Mouse (Mus musculus): ENCODE measurements at regions not wholly inside any gene's neighbourhood (a gene's known extent, or its start where the extent isn't known, plus 50 kb on each side); places are given as distances from the start of the nearest gene placed in this dataset.

GRCm38 (mm10) chr4:124485941-124486581, 124.5 kb downstream of the 3100002H09Rik start:
- Histone ChIP-seq H3K9me3 (ENCODE audit: control insufficient read depth) (no peaks in the 10 kb centered on the region), H3K36me3 (ENCODE audit: control insufficient read depth, insufficient read depth) (no peaks in the 10 kb centered on the region), H3K27ac (ENCODE audit: low read depth, low read length) (no peak overlapping the region), H3K4me3 (ENCODE audit: low read depth, low read length) (no peak overlapping the region), H3K4me1 (replicated peaks; ENCODE audit: control insufficient read depth, insufficient read depth, low read length) (no peaks in the 10 kb centered on the region), H3K27me3 (replicated peaks; ENCODE audit: control insufficient read depth, insufficient read depth, low read length) (peaks cover 14% of the 10 kb centered on the region; the same call in 1 of the 2 replicates), H3K4me2 (replicated peaks; ENCODE audit: low read depth) (no peak overlapping the region), H3K9ac (ENCODE audit: low read depth, low read length) (no peak overlapping the region)
- ATAC-seq, result no peak
- 24% methylated on average over 12 of the region's 12 CpGs for WGBS
- no peak for TF ChIP-seq CTCF (IDR thresholded peaks at IDR 0.05; ENCODE audit: low read depth)

GRCm38 (mm10) chr4:124484613-124485586, 125.7 kb downstream of the 3100002H09Rik start:
- Histone ChIP-seq H3K36me3 (ENCODE audit: control insufficient read depth, insufficient read depth) (no peaks in the 10 kb centered on the region), H3K9me3 (ENCODE audit: control insufficient read depth) (no peaks in the 10 kb centered on the region), H3K9ac (ENCODE audit: low read depth, low read length) (no peak overlapping the region), H3K27me3 (replicated peaks; ENCODE audit: control insufficient read depth, insufficient read depth, low read length) (peaks cover 14% of the 10 kb centered on the region; the same call in 1 of the 2 replicates), H3K4me1 (replicated peaks; ENCODE audit: control insufficient read depth, insufficient read depth, low read length) (no peaks in the 10 kb centered on the region), H3K4me3 (ENCODE audit: low read depth, low read length) (no peak overlapping the region), H3K27ac (ENCODE audit: low read depth, low read length) (no peak overlapping the region), H3K4me2 (replicated peaks; ENCODE audit: low read depth) (no peak overlapping the region)
- WGBS, result 36% methylated on average over 19 of the region's 19 CpGs
- no peak for TF ChIP-seq CTCF (IDR thresholded peaks at IDR 0.05; ENCODE audit: low read depth)
- ATAC-seq, result no peak

- Histone ChIP-seq H3K36me3 (ENCODE audit: control insufficient read depth, insufficient read depth) (no peaks in the 10 kb centered on the region), H3K4me2 (replicated peaks; ENCODE audit: low read depth) (peak overlapping the region; percentile 50), H3K9ac (ENCODE audit: low read depth, low read length) (no peak overlapping the region), H3K27me3 (replicated peaks; ENCODE audit: control insufficient read depth, insufficient read depth, low read length) (peaks cover 10% of the 10 kb centered on the region; the same call in 1 of the 2 replicates), H3K9me3 (ENCODE audit: control insufficient read depth) (no peaks in the 10 kb centered on the region), H3K4me3 (ENCODE audit: low read depth, low read length) (peak overlapping the region; percentile 20; the same call in 1 of the 2 replicates), H3K27ac (ENCODE audit: low read depth, low read length) (no peak overlapping the region), H3K4me1 (replicated peaks; ENCODE audit: control insufficient read depth, insufficient read depth, low read length) (no peaks in the 10 kb centered on the region)
- WGBS, result 3% methylated on average over 22 of the region's 22 CpGs
- TF ChIP-seq CTCF (IDR thresholded peaks at IDR 0.05; ENCODE audit: low read depth), result no peak
- no peak for ATAC-seq
Observed at GRCm38 (mm10) chr4:124477870-124478301, 132.7 kb downstream of the 3100002H09Rik start.

DNA sequence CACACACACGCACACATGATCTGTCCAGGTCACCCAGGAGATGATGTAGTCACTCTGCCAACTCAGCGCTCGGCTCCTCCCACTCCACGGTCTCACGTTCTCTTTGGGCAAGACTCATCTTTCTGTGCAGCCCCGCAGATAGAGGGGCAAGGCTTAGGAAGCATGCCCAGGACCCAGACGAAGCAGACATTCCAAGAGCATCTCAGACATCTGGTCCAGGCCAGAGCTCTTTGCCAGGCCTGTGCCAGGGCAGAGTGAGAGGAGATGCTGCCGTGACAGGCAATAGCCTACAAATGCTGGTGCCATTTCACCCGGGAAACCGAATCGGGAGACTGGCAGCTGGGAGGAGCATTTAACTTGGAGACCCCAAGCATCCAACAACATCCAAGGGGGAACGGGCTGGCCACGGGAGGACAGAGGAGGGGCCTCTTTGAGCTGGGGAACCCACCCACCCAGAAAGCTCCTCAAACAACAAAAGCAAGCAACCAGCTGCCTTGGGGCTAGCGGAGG, 133.2 kb downstream of the 3100002H09Rik start:
- WGBS, result 19% methylated on average over 14 of the region's 14 CpGs

DNA sequence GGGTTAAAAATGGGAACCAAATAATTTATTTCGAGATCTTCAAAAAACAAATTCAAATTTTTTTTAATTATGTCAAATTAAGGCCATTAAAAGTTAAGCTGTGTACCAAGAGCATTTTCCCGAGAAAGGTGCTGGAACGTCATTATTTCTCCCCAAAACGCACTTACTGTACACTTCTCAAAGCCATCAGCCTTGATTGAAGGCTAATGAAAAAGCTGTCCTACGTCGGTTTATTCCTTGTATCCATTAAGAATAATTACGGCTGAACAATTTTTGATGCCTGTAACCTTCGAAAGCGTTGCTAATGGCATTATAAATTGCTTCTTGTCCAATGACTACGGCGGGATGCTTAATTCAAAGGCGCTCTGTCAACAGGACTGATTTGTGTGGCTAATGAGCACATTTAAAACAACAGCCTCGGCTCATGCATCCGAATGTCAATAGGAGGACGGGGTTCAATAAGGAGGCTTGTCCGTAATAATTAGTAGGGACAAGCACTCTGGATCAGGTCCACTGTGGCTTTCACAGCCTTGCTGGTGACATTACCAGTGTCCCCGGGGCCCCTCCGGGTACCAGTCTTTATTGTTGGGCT, 145.3 kb downstream of the 3100002H09Rik start:
- Histone ChIP-seq H3K36me3 (ENCODE audit: control insufficient read depth, insufficient read depth) (no peaks in the 10 kb centered on the region), H3K9me3 (ENCODE audit: control insufficient read depth) (no peaks in the 10 kb centered on the region), H3K4me1 (replicated peaks; ENCODE audit: control insufficient read depth, insufficient read depth, low read length) (no peaks in the 10 kb centered on the region), H3K9ac (ENCODE audit: low read depth, low read length) (no peak overlapping the region), H3K4me3 (ENCODE audit: low read depth, low read length) (no peak overlapping the region), H3K27me3 (replicated peaks; ENCODE audit: control insufficient read depth, insufficient read depth, low read length) (no peaks in the 10 kb centered on the region), H3K4me2 (replicated peaks; ENCODE audit: low read depth) (no peak overlapping the region), H3K27ac (ENCODE audit: low read depth, low read length) (no peak overlapping the region)
- WGBS, result 84% methylated on average over 18 of the region's 18 CpGs
- ATAC-seq, result no peak
- TF ChIP-seq CTCF (IDR thresholded peaks at IDR 0.05; ENCODE audit: low read depth), result no peak

More for the DNA sequence above, 133.2 kb downstream of the 3100002H09Rik start:
- no peaks in the 10 kb centered on the region for H3K9me3 ChIP-seq (ENCODE audit: control insufficient read depth)
- H3K27me3 ChIP-seq (replicated peaks; ENCODE audit: control insufficient read depth, insufficient read depth, low read length), result 0 out of 2 replicates have a peak, but pooled peaks cover 7% of the 10 kb centered on the region
- H3K4me2 ChIP-seq (replicated peaks; ENCODE audit: low read depth), result peak overlapping the region; percentile 50
- H3K4me1 ChIP-seq (replicated peaks; ENCODE audit: control insufficient read depth, insufficient read depth, low read length), result no peaks in the 10 kb centered on the region
- H3K9ac ChIP-seq (ENCODE audit: low read depth, low read length), result no peak overlapping the region
- H3K4me3 ChIP-seq (ENCODE audit: low read depth, low read length), result no peak overlapping the region
- H3K27ac ChIP-seq (ENCODE audit: low read depth, low read length), result no peak overlapping the region
- ATAC-seq, result no peak
- TF ChIP-seq CTCF (IDR thresholded peaks at IDR 0.05; ENCODE audit: low read depth), result no peak
- no peaks in the 10 kb centered on the region for H3K36me3 ChIP-seq (ENCODE audit: control insufficient read depth, insufficient read depth)

Data from intestine, postnatal 0 days (tissue).